Mouse (Mus musculus) hindbrain, embryonic 13.5 days (tissue): Measurements from ENCODE around the gene Nmrk2. TPM values are rescaled to one million over a fixed set of nuclear protein-coding genes. Genes with fewer than 3 reads are reported as not detected.
"Not testable (repeated sequence)": the region's sequence is repeated elsewhere in the genome, so short reads cannot be mapped to it uniquely, and the experiment has no call there.

Experiments
- ATAC-seq: fragments of 200-750 bp; cut with Nextera tagmentation; 2 replicates; pipeline ENCODE4 v1.8.0; 2017; ENCODE audit warnings: moderate TSS enrichment; ENCODE audit not compliant: low FRiP score
- H3K27ac ChIP-seq: fragments of 300-500 bp; sonication (generic); 2 replicates; pipeline ENCODE4 v1.5.1; 2015; ENCODE audit warnings: inconsistent platforms, mild to moderate bottlenecking, moderate library complexity
- H3K27me3 ChIP-seq: fragments of 300-500 bp; sonication (generic); 2 replicates; pipeline ENCODE4 v1.6.1; 2015; ENCODE audit warnings: mild to moderate bottlenecking, inconsistent platforms
- H3K36me3 ChIP-seq: fragments of 300-500 bp; sonication (generic); 2 replicates; pipeline ENCODE4 v1.6.1; 2015; ENCODE audit warnings: mild to moderate bottlenecking, inconsistent platforms
- H3K4me1 ChIP-seq: fragments of 300-500 bp; sonication (generic); replicated peaks from 2 replicates; pipeline ENCODE4 v1.6.1; 2015; ENCODE audit warnings: inconsistent platforms
- H3K4me2 ChIP-seq: fragments of 300-500 bp; sonication (generic); 2 replicates; pipeline ENCODE4 v1.6.1; 2015; ENCODE audit warnings: inconsistent platforms, mild to moderate bottlenecking, moderate library complexity
- H3K4me3 ChIP-seq: fragments of 300-500 bp; sonication (generic); 2 replicates; pipeline ENCODE4 v1.5.1; 2015; ENCODE audit warnings: mild to moderate bottlenecking, inconsistent platforms
- H3K9ac ChIP-seq: fragments of 300-500 bp; sonication (generic); 2 replicates; pipeline ENCODE4 v1.6.1; 2015; ENCODE audit warnings: mild to moderate bottlenecking, inconsistent platforms
- H3K9me3 ChIP-seq: fragments of 300-500 bp; sonication (generic); 2 replicates; pipeline ENCODE4 v1.6.1; 2016; ENCODE audit warnings: inconsistent platforms
- WGBS: fragments of 180-500 bp; shearing (Covaris S2); methylation state at CpG from one replicate; pipeline ENCODE4 v1.1.7; 2015; 5-methylcytosine and 5-hydroxymethylcytosine counted together
- polyA plus RNA-seq: library from polyadenylated mRNA; unstranded; fragments of >200 nt; fragmentation: Nextera tagmentation; extraction: Ambion mirVana; gene quantifications from 2 replicates; pipeline ENCODE4 v1.2.1, GENCODE M21; 2015

Gene Nmrk2
- polyA plus RNA-seq, 1 experiment from 2014 or later: 0.09 TPM

GRCm38 (mm10) chr10:81232580-81233225 lies 30.9 kb upstream of the Nmrk2 start, which contains the start of gene Zfr2:
Zfr2 (plus strand) TSS chr10:81233155.
- peak; percentile 62 for ATAC-seq
- H3K36me3 ChIP-seq: peaks cover 7% of the 10 kb centered on the region; the same call in 1 of the 2 replicates
- WGBS: 9% methylated on average over 29 of the region's 29 CpGs
- peaks cover 6% of the 10 kb centered on the region for H3K27me3 ChIP-seq
- peak within 1 kb of the TSS; percentile 70 for H3K4me3 ChIP-seq
- peak within 1 kb of the TSS; percentile 84 for H3K9ac ChIP-seq
- H3K27ac ChIP-seq: no peak within 1 kb of the TSS
- H3K4me2 ChIP-seq: peak within 1 kb of the TSS; percentile 66
- H3K9me3 ChIP-seq: no peaks in the 10 kb centered on the region
- peaks cover 40% of the 10 kb centered on the region for H3K4me1 ChIP-seq

DNA sequence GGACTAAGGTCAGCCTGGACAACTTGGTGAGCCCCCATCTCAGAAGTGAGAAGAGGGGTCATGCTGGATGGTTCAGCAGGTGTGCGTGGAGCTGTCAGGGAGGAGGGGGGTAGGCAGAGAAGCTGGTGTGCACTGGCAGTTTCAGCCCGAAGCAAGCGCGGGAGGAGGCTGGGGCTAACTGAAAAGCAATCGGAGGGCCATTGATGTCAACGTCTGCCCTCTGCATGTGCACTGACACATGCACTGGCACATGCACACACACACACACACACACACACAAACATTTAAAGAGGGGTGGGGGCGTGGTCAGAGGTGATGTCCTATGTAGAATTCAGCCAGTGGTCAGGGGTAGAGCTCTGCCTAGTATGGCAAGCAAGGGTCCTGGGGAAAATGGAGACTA lies 29.6 kb upstream of the Nmrk2 start:
- Histone ChIP-seq H3K27me3 (no peaks in the 10 kb centered on the region), H3K4me3 (peak overlapping the region; percentile 58), H3K36me3 (0 out of 2 replicates have a peak, but pooled peaks cover 4% of the 10 kb centered on the region), H3K9me3 (no peaks in the 10 kb centered on the region), H3K27ac (peak overlapping the region; percentile 92), H3K9ac (peak overlapping the region; percentile 87), H3K4me1 (peaks cover 46% of the 10 kb centered on the region), H3K4me2 (peak overlapping the region; percentile 75)
- 44% methylated on average over 7 of the region's 7 CpGs for WGBS
- ATAC-seq: no peak

- Histone ChIP-seq H3K36me3 (peaks cover 6% of the 10 kb centered on the region; the same call in 1 of the 2 replicates), H3K4me3 (peak within 1 kb of the TSS; percentile 58), H3K27ac (peak within 1 kb of the TSS; percentile 92), H3K4me2 (peak within 1 kb of the TSS; percentile 75), H3K27me3 (no peaks in the 10 kb centered on the region), H3K9me3 (no peaks in the 10 kb centered on the region), H3K9ac (peak within 1 kb of the TSS; percentile 87), H3K4me1 (peaks cover 47% of the 10 kb centered on the region)
- WGBS: 5% methylated on average over 27 of the region's 27 CpGs
- peak; percentile 87 for ATAC-seq
Measured at GRCm38 (mm10) chr10:81230438-81231332, 28.8 kb upstream of the Nmrk2 start, which contains the start of gene Atcay. Atcay (minus strand) TSS chr10:81230833.

DNA sequence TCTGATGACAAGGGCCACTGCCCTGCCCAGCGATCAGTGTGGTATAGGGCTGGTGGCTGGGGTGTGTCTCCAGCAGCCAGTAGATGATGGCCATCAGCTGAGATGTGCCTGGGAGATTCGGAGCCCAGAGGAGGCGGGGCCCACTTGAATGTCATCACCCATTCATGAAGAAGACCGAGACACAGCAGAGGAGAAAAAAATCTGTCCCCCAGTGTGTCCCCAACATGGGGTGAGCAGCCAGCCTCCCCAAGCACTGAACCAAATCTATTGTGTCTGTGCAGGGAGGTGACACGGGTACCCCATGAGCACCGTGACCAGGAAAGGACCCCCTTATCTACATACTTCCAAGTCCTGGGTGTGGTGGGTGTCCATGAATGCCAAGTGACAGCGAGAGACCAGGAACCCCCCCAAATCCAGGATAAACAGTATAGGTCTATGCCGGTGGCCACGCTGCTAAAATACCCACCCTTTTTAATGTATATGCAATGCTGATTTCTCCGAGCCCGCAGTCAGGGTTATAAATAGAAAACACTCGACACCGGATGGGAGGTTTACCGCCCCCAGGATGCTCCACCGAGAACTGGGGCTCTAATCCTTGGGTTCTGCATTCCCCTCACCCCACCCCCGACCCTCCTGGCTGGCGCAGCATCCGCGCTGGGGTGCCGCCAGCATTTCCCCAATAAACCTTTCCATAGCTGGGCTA lies 28.0 kb upstream of the Nmrk2 start:
- Histone ChIP-seq H3K9me3 (no peaks in the 10 kb centered on the region), H3K4me1 (peaks cover 47% of the 10 kb centered on the region), H3K9ac (peak overlapping the region; percentile 87), H3K4me3 (peak overlapping the region; percentile 58), H3K27me3 (no peaks in the 10 kb centered on the region), H3K27ac (peak overlapping the region; percentile 92), H3K4me2 (peak overlapping the region; percentile 75), H3K36me3 (peaks cover 6% of the 10 kb centered on the region)
- WGBS: 6% methylated on average over 20 of the region's 20 CpGs
- ATAC-seq: 0 out of 2 replicates have a peak, but pooled peaks have one; percentile 22

- H3K27me3 ChIP-seq, ATAC-seq, H3K9ac ChIP-seq, H3K4me2 ChIP-seq, H3K4me3 ChIP-seq, H3K9me3 ChIP-seq, H3K27ac ChIP-seq: not testable (repeated sequence)
- 72% methylated on average over 2 of the region's 2 CpGs for WGBS
- Histone ChIP-seq H3K4me1 (peaks cover 20% of the 10 kb centered on the region), H3K36me3 (peaks cover 63% of the 10 kb centered on the region)
Measured at GRCm38 (mm10) chr10:81223731-81224130, 21.9 kb upstream of the Nmrk2 start.

- no peak overlapping the region for H3K4me2 ChIP-seq
- peaks cover 79% of the 10 kb centered on the region for H3K36me3 ChIP-seq
Measured at GRCm38 (mm10) chr10:81221402-81222015, 19.7 kb upstream of the Nmrk2 start.

GRCm38 (mm10) chr10:81217964-81218363 lies 16.1 kb upstream of the Nmrk2 start:
- no peaks in the 10 kb centered on the region for H3K9me3 ChIP-seq
- ATAC-seq: no peak
- WGBS: 37% methylated on average over 7 of the region's 7 CpGs
- no peak overlapping the region for H3K4me3 ChIP-seq
- peaks cover 92% of the 10 kb centered on the region for H3K36me3 ChIP-seq
- H3K9ac ChIP-seq: no peak overlapping the region
- H3K4me1 ChIP-seq: no peaks in the 10 kb centered on the region
- no peak overlapping the region for H3K27ac ChIP-seq
- no peak overlapping the region for H3K4me2 ChIP-seq
- H3K27me3 ChIP-seq: no peaks in the 10 kb centered on the region

More at GRCm38 (mm10) chr10:81221402-81222015, 19.7 kb upstream of the Nmrk2 start:
- no peak overlapping the region for H3K4me3 ChIP-seq
- no peaks in the 10 kb centered on the region for H3K9me3 ChIP-seq
- H3K27me3 ChIP-seq: no peaks in the 10 kb centered on the region
- H3K9ac ChIP-seq: no peak overlapping the region
- no peak for ATAC-seq
- 0 out of 2 replicates have a peak, but pooled peaks cover 1% of the 10 kb centered on the region for H3K4me1 ChIP-seq
- no peak overlapping the region for H3K27ac ChIP-seq
- 93% methylated on average over 5 of the region's 5 CpGs for WGBS

DNA sequence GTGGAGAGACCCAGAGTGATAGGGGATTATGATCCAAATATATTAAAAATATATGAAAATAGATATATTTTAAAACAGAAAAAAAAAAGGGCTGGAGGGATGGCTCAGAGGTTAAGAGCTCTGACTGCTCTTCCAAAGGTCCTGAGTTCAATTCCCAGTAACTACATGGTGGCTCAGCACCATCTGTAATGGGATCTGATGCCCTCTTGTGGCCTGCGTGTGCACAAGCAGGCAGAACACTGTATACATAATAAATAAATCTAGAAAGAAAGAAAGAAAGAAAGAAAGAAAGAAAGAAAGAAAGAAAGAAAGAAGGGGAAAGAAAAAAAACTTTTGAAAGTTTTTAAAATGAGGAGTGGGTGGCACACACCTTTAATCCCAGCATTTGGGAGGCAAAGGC lies 15.4 kb upstream of the Nmrk2 start:
- WGBS: 23% methylated on average over 1 of the region's 1 CpGs
- H3K9ac ChIP-seq, H3K9me3 ChIP-seq: not testable (repeated sequence)

GRCm38 (mm10) chr10:81216810-81217209 lies 15.0 kb upstream of the Nmrk2 start:
- Histone ChIP-seq H3K4me3 (no peak overlapping the region), H3K4me1 (no peaks in the 10 kb centered on the region), H3K9ac (no peak overlapping the region), H3K27ac (no peak overlapping the region), H3K27me3 (no peaks in the 10 kb centered on the region), H3K36me3 (peaks cover 92% of the 10 kb centered on the region), H3K4me2 (no peak overlapping the region), H3K9me3 (peaks cover 4% of the 10 kb centered on the region; the same call in 1 of the 2 replicates)
- WGBS: 88% methylated on average over 6 of the region's 6 CpGs
- ATAC-seq: no peak

More for the DNA sequence above, 15.4 kb upstream of the Nmrk2 start:
- peaks cover 92% of the 10 kb centered on the region for H3K36me3 ChIP-seq
- H3K4me1 ChIP-seq, H3K4me2 ChIP-seq, ATAC-seq, H3K27ac ChIP-seq, H3K4me3 ChIP-seq, H3K27me3 ChIP-seq: not testable (repeated sequence)

DNA sequence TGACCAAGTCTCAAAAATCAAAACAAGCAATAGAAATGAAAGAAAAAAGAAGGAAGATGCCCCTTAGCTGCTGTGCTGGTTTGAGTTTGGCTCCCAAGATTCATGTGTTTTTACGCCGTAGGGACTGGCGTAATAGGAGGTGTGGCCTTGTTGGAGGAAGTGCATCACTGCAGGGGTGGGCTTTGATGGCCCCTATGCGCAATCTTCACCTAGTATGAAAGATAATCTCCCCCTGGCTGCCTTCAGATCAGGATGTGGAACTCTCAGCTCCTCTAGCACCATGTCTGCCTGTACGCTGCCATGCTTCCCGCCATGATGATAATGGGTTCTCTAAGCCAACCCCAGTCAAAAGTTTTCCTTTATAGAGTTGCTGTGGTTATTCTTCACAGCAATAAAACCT lies 14.4 kb upstream of the Nmrk2 start:
- Histone ChIP-seq H3K4me2 (no peak overlapping the region), H3K36me3 (peaks cover 92% of the 10 kb centered on the region), H3K9ac (no peak overlapping the region), H3K27me3 (no peaks in the 10 kb centered on the region), H3K9me3 (peaks cover 4% of the 10 kb centered on the region; the same call in 1 of the 2 replicates), H3K27ac (no peak overlapping the region), H3K4me3 (no peak overlapping the region), H3K4me1 (no peaks in the 10 kb centered on the region)
- WGBS: 85% methylated on average over 6 of the region's 6 CpGs
- ATAC-seq: no peak

DNA sequence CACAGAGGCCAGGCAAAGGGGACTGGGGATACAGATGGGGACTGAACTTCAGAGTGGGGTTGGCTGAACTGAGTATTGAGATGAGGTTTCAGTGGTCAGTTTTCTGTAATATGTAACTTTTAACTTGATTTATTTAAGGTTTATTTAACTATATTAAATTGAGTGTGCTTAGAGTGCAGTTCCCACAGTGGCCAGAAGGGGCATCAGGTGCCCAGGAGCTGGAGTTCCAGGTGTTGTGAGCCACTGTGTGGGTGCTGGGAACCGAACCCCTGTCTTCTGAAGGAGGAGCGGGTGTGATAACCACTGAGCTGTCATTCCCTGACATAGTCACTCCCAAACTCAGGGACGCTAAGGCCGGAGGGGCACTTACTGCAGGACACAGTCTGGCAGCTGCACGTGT lies 8.3 kb upstream of the Nmrk2 start:
- H3K36me3 ChIP-seq: peaks cover 96% of the 10 kb centered on the region
- ATAC-seq: no peak
- no peaks in the 10 kb centered on the region for H3K4me1 ChIP-seq
- 92% methylated on average over 5 of the region's 5 CpGs for WGBS
- H3K9ac ChIP-seq: no peak overlapping the region
- no peak overlapping the region for H3K4me3 ChIP-seq
- H3K27me3 ChIP-seq: no peaks in the 10 kb centered on the region
- no peak overlapping the region for H3K27ac ChIP-seq
- H3K9me3 ChIP-seq: peaks cover 10% of the 10 kb centered on the region; the same call in 1 of the 2 replicates
- H3K4me2 ChIP-seq: no peak overlapping the region
